In genomic region chr10:71326789-71327188, GRCm38 (mm10) we compare ENCODE assay signal across 7 mouse cellular contexts. TPM values are rescaled to one million over a fixed set of nuclear protein-coding genes. Genes with fewer than 3 reads are reported as not detected.
DNase-seq lines count a peak whose midpoint lies in the region; ATAC-seq lines count a peak whose summit lies in the region.

No protein-coding gene starts in this region.

- ATAC-seq in CD4-positive, CD25-positive, alpha-beta regulatory T cell, adult 4 months, result peak; percentile 88

- intact Hi-C loops in gastrocnemius, postnatal 36 days (cut with DNase I), result loop anchor here (1.0 kb wide), 1 partner anchor 75 kb away; no protein-coding TSS in a partner anchor

- DNase-seq in ZHBTc4 (ENCODE audit: low read depth, low spot score), result peak; percentile 86
- DNase-seq in cerebellum, postnatal 4 days (ENCODE audit: low spot score in 2 of 2), result peak; percentile 63 to 78
- DNase-seq in gastrocnemius, postnatal 36 days, result peak; percentile 31 to 47
- peak; percentile 62 to 81 for DNase-seq in layer of hippocampus, adult 18-20 months (ENCODE audit: low spot score in 2 of 2)
- DNase-seq in lung, postnatal 25 days (ENCODE audit: low spot score), result peak; percentile 64
- peak; percentile 39 to 45 for DNase-seq in right cerebral cortex, postnatal 36 days (ENCODE audit: low spot score in 2 of 2)

RNA-seq across cellular contexts. Expression of gene Cisd1, which starts 18.0 kb away (rescaled TPM):
- polyA plus RNA-seq in CD4-positive, CD25-positive, alpha-beta regulatory T cell, adult 4 months (2017; shearing (Covaris generic)), result 10 to 100 TPM; 30.9 to 33.7 TPM
- 100 to 1,000 TPM; 201 to 223 TPM for total RNA-seq in gastrocnemius, postnatal 36 days (2021)
- 100 to 1,000 TPM; 125 to 134 TPM for total RNA-seq in layer of hippocampus, adult 18-20 months (2021)

RNA-seq across cellular contexts. Expression of gene Ipmk, which starts 20.8 kb away (rescaled TPM):
- polyA plus RNA-seq in CD4-positive, CD25-positive, alpha-beta regulatory T cell, adult 4 months (2017; shearing (Covaris generic)), result 1 to 10 TPM; 2.9 to 4.1 TPM
- total RNA-seq in gastrocnemius, postnatal 36 days (2021), result 10 to 100 TPM; 14.8 to 16.9 TPM
- total RNA-seq in layer of hippocampus, adult 18-20 months (2021), result 10 to 100 TPM; 42.7 to 44.3 TPM

RNA-seq across cellular contexts. Expression of gene Ube2d1, which starts 41.7 kb away (rescaled TPM):
- 10 to 100 TPM; 16.6 to 22.2 TPM for polyA plus RNA-seq in CD4-positive, CD25-positive, alpha-beta regulatory T cell, adult 4 months (2017; shearing (Covaris generic))
- 100 to 1,000 TPM; 152 to 220 TPM for total RNA-seq in gastrocnemius, postnatal 36 days (2021)
- 10 to 100 TPM; 49.2 TPM for total RNA-seq in layer of hippocampus, adult 18-20 months (2021)

Comparison
In these comparisons a context has a peak if more than half of its experiments do, and no peak if none do; other contexts are left out.
1. Peak in every context shown above with its lines: DNase-seq and ATAC-seq.